Mouse (Mus musculus): ENCODE results near the gene Hdac4.

Gene Hdac4

DNA sequence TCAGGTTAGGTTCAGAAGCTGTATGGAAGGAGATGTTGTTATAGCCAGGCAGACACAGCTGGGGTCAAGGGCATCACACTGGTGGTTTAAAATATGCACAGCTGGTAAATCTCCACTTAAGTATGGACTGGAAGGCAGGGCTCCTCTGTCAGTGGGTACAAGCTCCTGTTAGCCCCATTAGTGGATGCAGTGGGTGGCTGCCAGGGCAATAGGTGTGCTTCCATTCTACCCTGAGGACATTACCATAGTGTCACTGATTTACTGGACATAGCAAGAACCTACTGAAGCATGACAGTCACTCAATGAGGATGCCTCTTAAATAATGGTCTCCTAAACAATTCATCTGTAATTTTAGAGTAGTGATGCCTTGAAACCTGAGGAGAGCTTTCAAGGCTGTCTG, 203.9 kb downstream of the Hdac4 start:
- ATAC-seq (ENCODE audit: insufficient number of reproducible peaks, low FRiP score, low TSS enrichment): no peak

DNA sequence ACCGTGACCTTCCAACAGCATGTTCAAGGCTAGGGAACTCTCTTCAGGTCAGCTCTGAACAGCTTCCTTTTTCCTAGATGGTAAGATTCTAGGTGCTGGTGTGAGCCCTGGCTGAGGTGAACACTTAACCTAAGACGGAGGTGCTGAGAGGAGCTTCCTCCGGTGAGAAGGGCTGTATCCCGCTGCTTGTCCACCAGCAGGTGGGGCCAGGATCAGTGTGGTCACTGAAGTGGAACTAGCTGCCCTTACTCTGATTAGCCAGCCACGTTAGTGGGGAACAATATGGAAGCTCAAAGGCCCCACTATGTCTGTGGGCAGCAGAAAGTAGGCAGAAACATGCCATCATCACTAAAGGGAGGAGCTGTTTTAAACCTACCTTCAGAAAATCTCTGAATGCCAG, 204.6 kb downstream of the Hdac4 start:
- no peak for ATAC-seq (ENCODE audit: insufficient number of reproducible peaks, low FRiP score, low TSS enrichment)

DNA sequence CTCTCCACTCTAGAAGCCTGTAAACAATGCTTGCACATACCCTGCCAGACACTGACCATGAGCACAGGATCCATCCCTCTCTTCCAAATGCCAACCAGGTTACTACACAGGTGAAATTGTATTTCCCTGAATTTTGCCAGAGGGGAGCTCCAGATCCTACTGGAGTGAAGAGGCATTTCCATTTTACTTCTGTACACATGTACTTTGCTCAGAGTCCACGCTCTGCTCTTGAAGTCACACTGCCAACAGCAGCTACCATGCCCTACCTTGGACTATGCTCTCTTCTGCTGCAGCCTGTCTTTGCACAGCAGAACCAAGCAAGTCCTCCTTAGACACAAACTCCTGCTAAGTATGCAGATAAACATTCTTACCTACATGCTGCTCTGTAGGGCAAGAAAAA, 206.6 kb downstream of the Hdac4 start:
- ATAC-seq (ENCODE audit: insufficient number of reproducible peaks, low FRiP score, low TSS enrichment): no peak

DNA sequence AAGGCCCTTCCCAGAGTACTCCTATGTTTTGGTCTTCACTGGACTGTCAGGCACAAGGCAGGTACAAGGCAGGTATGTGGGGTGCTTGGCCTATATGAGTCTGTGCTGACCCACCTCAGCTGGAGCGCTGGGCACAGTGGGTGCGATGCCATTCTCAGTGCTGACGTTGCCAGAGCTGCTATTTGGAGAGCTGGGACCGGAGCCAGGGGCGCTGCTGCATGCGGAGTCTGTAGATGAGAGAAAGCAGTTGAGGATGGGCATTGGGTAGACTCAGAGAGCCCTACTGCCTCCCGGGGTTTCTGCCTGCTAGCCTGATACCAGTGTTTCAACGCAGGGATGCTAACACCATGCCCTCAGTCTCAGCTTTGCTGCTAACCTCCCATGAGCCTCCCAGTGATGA, 208.1 kb downstream of the Hdac4 start:
- ATAC-seq (ENCODE audit: insufficient number of reproducible peaks, low FRiP score, low TSS enrichment): no peak

DNA sequence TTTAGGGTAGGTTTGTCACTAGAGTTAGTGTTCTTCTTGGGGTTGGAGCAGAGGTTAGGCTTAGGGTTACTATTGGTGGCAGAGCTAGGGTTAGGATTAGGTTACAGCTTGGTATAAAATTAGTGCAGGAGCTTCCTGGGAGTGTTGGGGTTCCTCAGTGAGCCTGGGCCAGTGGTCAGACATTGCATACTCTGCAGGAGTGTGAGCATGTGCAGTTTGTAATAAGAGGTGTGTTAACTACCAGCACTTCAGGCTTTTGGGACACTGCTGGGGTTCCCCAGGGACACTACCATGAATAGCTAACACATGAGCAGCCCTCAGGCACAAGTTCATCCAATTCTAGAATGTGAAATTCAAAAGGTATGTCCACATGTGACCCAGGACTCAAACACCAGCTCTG, 209.7 kb downstream of the Hdac4 start:
- ATAC-seq (ENCODE audit: insufficient number of reproducible peaks, low FRiP score, low TSS enrichment): no peak

DNA sequence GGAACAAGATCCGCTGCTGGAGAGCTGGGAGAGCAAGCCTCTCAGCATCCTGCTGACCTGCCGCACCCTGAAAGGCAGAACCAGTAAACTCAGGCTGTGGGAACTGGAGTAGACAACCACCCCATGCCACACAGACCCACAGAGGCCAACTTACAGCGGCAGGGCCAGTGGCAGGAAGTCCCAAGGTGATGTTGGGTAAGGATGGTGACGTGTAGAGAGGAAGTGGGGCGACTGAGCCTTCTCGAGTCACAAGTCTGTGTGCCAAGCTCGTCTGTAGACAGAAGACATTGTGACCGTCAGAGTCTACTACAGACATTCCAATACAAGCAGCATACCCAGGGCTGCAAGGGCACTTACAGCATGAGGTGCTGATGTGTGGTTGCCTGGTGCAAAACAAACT, 211.0 kb downstream of the Hdac4 start:
- no peak for ATAC-seq (ENCODE audit: insufficient number of reproducible peaks, low FRiP score, low TSS enrichment)

DNA sequence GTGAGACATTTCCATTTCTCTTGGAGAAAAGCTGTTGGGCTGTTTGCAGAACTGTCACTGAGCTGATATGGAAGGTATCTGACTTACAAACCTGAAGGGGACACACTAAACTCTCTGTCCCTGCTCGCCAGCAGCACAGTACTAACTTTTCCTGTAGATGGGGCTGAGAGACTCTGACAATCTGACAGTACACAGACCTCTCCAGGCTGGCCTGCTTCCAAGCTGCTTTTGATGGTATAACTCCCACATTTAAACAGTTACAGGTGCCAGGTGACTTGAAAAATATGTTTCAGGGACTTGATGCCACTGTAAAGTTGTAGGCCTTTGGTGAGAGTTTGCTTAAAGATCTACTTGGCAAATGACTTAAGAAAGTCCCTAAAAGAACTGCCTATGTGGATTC, 214.1 kb downstream of the Hdac4 start:
- ATAC-seq (ENCODE audit: insufficient number of reproducible peaks, low FRiP score, low TSS enrichment): no peak

DNA sequence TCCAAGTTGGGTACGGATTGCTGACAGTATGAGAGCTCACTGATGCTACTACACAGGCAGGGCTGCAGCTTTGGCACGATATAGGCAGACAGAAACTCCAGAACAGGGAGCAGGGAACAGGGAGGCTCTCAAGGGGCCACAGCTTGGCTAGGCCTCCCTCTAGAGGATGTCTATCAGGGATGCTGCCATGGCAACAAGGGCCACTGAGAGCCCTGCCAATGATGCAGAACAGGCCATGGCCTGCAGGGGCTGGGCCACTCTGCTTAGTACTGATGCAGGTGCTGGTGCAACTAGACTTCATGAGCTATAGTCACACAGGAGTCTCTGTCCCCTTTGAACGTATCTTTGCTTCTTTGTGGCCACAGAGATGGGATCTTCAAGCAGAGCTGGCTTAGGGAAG, 217.1 kb downstream of the Hdac4 start:
- ATAC-seq (ENCODE audit: insufficient number of reproducible peaks, low FRiP score, low TSS enrichment): no peak

DNA sequence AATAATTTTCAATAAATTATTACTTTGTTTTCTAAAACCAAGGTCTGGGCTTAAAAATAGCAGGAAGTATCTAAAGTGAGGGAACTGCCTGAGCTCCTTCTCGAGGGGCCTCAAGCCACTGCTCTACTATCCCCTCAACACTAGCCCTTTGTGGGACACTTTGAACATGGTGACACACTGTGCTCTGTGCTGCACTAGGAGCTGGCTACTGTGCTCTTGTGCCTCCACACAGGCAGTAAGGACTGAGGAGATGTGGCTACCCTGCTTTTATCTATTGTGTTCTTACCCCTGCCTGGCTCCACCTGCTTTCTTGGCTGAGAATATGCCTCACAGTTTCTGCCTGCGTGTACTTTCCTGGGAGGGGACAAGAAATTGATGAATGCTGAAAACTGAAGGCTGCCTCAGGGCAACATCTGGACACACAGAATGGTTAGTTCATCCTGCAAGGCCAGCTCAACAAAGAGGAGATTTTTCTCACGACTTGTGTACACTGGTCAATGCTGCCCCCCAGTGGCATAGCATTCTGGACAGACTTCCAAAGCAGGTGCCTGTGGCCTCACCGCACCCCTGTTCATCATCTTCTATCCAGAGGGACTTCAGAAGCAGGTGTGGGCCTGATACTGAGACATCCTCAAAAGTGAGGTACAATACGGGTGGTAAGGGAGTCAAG, 226.7 kb downstream of the Hdac4 start:
- no peak for ATAC-seq (ENCODE audit: insufficient number of reproducible peaks, low FRiP score, low TSS enrichment)

DNA sequence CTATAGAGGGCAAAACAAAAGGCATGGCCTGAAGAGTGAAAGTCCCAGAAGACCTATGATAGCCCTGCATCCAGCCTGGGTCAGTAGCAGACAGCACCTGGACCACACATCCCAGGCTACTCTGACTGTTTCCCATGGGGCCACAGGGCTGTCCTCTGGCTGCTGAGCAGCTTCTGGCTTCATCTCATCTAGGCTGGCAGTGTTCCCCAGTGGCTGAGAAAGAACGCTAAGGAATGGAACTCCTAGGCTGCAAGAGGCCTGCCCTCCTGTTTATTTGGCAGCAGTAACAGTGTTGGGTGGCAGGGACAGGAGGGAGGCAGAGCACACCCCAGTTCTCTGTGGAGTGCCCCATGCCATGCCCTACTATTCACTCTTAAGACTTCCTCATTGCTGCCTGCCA, 228.5 kb downstream of the Hdac4 start:
- no peak for ATAC-seq (ENCODE audit: insufficient number of reproducible peaks, low FRiP score, low TSS enrichment)

DNA sequence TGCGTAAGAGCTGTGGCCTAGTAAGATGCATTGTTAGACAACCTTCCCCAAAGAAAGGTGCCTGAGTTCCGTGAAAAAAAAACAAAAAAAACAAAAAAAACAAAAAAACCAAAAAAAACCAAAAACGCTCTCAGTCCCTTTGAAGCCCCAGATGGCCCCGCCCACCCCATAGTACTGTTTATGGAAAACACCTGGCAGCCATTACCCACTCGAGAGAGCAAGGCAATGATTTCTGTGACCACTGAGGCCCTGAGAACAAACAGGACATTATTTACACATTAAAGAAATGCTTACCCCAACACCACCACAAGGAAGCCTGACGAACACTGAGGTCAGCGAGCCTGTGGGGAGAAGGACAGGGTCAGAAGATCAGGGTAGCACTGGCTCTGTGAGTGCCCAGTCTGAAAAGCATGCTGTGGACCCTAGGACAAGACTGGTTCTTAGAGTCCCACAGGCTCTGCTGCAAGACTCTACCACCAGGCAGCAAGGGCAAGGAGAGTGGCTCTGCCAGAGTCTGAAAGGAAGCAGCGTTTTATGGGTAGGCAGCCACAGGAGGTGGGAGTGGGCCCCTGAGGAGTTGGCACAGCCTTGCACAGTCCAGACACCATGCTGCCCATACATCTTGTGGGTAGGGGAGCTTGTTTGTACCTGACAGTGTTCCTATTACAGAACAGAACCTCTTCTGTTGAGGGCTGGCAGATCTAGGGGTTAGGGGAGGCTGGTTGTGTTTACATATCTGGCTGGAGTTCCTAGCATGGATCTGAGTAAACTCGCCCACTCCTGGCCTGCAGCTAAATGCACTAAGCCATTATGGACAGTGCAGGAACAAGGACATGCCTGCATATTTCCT, 230.8 kb downstream of the Hdac4 start:
- ATAC-seq (ENCODE audit: insufficient number of reproducible peaks, low FRiP score, low TSS enrichment): no peak

DNA sequence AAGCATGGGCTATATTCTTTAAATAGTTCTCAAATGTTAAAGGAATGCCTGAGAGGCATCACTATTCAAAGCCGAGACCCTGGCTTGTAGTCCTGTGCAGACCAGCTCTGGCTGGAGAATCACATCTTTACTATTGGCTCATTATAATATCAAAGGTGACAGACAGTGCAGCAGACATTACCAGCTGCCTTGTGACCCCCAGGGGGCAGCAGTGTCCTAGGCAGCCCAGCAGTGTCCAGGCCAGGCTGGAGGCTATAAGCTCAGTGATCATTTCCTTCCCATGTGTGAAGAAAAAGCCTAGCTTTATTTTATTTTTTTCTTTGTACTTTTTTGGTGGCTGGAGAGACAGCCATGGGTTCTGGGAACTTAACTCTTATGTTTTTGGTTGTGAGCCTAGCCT, 233.2 kb downstream of the Hdac4 start:
- ATAC-seq (ENCODE audit: insufficient number of reproducible peaks, low FRiP score, low TSS enrichment): no peak

DNA sequence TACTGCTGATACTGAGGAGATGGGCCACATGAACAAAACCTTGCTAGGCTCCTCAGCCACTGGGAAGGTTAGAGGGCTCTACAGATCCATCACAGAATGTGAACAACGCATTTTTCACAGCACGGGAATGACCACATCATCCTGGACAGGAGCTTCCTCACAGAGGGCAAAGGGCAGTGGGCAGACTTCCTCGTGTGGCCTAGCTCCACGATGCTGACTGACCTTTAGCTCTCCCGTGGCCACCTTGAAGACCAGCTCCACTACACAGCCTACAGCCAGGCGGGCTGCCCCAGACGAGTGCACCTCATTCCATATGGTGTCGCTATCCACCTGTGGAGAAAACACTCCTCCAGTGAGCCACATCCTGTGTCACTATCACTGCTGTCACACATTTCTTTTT, 234.3 kb downstream of the Hdac4 start:
- ATAC-seq (ENCODE audit: insufficient number of reproducible peaks, low FRiP score, low TSS enrichment): no peak

DNA sequence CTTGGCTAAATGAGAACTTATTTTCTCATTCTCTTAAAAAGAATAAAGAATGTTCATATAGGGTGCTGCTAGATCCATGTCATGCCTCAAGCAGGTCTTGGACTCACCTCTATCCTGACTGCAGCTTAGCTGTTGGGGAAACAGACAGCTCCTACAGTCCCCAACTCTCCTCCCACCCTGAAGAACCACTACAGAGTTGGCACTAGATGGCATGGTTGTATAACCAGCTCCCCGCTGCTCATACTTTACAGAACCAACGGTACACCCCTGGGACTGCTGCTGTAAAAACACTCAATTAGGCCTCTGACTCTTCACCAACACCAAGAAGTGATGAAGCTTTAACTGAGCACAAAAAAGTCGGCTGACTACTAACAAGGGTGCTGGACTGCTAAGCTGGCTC, 235.6 kb downstream of the Hdac4 start:
- ATAC-seq (ENCODE audit: insufficient number of reproducible peaks, low FRiP score, low TSS enrichment): no peak

DNA sequence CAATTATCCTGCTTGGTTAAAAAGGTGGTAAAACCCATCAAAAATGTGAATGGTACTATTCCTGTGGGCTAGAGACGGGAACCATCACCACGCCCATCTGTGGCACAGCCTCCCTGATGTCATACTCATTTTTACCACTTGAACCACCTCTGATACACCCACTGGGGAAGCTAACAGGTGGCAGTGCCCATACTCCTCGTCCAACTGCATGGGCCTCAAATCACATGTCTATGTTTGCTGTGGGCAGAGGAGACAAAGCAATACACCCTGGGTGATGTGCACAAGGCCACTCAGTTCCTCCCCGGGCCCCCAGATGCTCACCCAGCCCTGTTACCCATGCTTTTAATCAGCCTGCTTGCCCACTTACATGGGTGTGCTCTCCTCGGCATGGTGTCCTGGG, 236.5 kb downstream of the Hdac4 start:
- no peak for ATAC-seq (ENCODE audit: insufficient number of reproducible peaks, low FRiP score, low TSS enrichment)

DNA sequence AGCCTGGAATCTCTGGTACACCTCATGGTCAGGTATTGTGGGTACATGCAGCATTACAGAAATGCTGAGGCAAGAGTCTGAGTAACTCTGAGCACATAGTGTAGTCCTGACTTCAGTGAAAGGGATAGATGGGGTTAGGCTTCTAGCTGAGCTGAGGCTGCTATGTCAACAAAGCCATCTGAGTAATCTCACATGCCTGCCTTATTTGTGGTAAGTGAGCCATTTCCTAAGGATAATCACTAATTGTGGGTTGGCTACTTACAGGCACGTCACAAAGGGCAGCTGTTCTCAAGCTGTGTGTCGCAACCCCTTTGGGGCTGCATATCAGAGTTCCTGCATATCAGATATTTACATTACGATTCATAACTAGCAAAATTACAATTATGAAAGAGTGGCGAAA, 239.3 kb downstream of the Hdac4 start:
- no peak for ATAC-seq (ENCODE audit: insufficient number of reproducible peaks, low FRiP score, low TSS enrichment)

DNA sequence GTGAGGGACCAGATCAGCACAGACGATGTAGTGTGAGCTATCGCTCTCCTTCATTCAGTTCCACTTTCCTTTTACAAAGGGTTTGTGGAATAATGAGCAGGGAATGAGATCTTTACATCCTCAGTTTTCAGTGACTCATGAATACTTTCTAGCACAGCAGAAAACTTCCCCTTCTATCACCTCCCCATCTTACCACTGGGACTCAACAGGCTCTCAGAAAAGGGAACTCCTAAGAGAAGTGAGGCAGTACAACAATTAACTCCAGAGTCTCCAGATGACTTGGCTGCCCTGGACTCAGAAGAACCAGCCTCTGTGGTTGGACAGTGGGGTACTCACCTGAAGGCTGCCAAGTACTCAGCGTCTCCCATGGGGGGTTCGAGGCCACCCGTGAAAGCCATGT, 240.5 kb downstream of the Hdac4 start:
- no peak for ATAC-seq (ENCODE audit: insufficient number of reproducible peaks, low FRiP score, low TSS enrichment)

DNA sequence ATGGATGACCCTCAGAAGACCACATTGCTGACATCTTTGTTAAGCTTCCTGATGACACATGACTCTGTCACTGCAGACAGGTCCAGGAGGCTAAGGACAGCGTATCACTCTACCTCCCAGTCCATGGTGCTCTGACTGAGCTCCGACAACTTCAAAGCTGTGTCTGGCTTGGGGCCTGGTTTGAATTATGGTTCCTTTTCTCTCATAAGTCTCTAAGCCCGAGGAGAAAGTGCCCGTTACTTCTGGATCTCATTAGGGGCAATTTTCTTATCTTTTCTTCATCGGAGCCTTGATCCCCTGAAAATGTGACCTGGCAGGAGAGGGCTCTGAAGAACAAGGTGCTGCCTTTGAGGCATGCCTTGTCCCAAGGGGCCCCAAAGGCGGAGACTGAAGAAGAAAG, 242.6 kb downstream of the Hdac4 start:
- ATAC-seq (ENCODE audit: insufficient number of reproducible peaks, low FRiP score, low TSS enrichment): no peak

DNA sequence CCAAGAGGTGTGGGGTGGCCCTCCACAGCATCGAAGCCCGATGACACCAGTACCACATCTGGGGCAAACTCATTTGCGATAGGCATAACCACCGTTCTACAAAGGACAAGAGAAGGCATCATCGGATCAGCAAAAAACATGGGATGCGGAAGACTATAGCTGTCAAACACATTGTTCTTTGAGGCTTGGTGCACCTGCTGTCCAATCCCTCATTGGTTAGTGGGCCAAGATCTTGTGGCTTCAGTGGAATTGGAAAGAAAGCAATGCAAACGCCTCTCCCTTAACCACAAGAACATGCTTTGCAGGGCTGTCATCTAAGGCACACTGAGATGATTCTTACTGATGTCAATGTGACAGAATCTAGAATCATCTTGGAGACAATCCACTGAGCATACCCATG, 248.1 kb downstream of the Hdac4 start:
- no peak for ATAC-seq (ENCODE audit: insufficient number of reproducible peaks, low FRiP score, low TSS enrichment)

DNA sequence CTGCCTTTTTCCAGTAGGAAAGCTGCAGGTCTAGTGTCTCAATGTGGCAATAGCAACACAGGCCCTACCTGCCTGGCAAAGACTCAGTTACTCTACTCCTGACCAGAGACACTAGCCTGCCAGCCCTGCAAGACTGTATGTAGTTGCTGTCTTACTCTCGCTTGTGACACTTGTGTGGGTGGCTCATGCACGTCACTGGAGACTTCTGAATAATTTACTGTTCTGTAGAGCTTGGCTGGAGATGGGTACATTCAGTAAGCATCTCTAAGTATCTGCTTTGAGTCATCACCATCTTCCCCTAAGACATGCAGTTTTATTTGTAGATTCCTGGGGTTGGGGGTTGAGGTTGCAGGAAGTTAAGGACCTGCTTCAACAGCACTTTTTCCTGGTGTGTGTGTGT, 252.9 kb downstream of the Hdac4 start:
- no peak for ATAC-seq (ENCODE audit: insufficient number of reproducible peaks, low FRiP score, low TSS enrichment)

DNA sequence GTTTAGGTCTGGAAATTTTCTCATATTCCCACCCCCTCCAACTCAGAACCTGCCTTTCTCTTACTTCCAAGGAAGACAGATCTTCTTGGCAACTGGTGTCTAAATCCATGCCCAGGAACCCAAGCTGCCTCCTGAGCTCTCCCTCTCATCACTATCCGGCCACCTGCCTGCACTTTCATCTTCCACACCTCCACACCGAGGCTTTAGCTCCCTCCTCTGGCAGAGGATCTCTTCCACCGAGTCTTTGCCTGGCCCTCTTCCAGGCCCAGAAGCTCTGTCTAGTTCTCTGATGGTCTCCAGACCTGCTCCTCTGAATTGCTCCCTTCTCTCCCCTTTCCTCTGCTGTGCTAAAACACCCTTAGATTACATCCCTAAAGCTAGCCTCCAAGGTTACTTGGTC, 253.5 kb downstream of the Hdac4 start:
- ATAC-seq (ENCODE audit: insufficient number of reproducible peaks, low FRiP score, low TSS enrichment): no peak

DNA sequence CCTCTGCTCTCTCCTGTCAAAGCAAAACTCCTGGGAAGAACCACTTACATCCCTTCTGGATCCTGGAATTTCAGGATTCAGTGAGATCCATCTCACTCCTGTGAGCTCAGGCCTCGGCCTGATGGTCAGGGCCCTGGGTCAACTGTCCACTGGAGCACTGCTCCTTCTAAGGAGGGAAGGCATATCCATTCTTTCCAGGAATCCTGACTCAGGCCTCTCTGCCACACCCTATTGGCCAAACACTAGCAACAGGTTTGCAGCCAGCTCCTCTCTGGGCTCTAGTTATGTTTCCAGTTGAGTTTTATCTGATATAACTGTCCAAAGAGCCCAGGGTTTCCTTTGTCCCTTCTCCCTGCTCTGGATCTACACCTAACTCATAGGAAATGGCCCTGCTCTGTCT, 254.4 kb downstream of the Hdac4 start:
- no peak for ATAC-seq (ENCODE audit: insufficient number of reproducible peaks, low FRiP score, low TSS enrichment)

All from cerebellum, adult (tissue).